Mouse (Mus musculus): Measurements from ENCODE around the gene Col5a2. TPM values are rescaled to one million over a fixed set of nuclear protein-coding genes. Genes with fewer than 3 reads are reported as not detected.

Col5a2 gene
- total RNA-seq, 1 experiment from 2014 or later: not detected

Other genes with a start within 250 kb of the Col5a2 start
- not detected in 2 replicates for gene Col3a1, start 191.7 kb downstream of the Col5a2 start, total RNA-seq (2017)

Measured in hematopoietic stem cell, adult 5-6 weeks (primary cell).